Mouse (Mus musculus) layer of hippocampus, postnatal 10 days (tissue): ENCODE results near the gene Serpinf2. TPM values are rescaled to one million over a fixed set of nuclear protein-coding genes. Genes with fewer than 3 reads are reported as not detected.
"Not testable (repeated sequence)": the region's sequence is repeated elsewhere in the genome, so short reads cannot be mapped to it uniquely, and the experiment has no call there.

Experiments
- DNase-seq, 2 experiments: peaks; one replicate each; pipeline ENCODE4 v3.0.0; 2021; ENCODE audit warnings: low spot score in 2 of 2
- total RNA-seq, 2 experiments: library from RNA; stranded (reverse); gene quantifications; 2 replicates each; pipeline ENCODE4 v1.2.3; 2021

Serpinf2 gene
- total RNA-seq, 2 experiments from 2014 or later = 0.49 to 0.64 TPM

- DNase-seq = no peak
Observed at GRCm38 (mm10) chr11:75459751-75460102, 20.3 kb upstream of the Serpinf2 start.

- no peak for DNase-seq
Observed at GRCm38 (mm10) chr11:75459141-75459711, 19.8 kb upstream of the Serpinf2 start.

- peak in 1 of 2 experiments; percentile 48 for DNase-seq
Observed at GRCm38 (mm10) chr11:75458628-75459041, 19.2 kb upstream of the Serpinf2 start.

GRCm38 (mm10) chr11:75458169-75458568, 18.8 kb upstream of the Serpinf2 start:
- DNase-seq = peak in 1 of 2 experiments; percentile 44

- DNase-seq = no peak
Observed at GRCm38 (mm10) chr11:75456440-75456871, 17.1 kb upstream of the Serpinf2 start.

- DNase-seq = not testable (repeated sequence)
Observed at GRCm38 (mm10) chr11:75455971-75456370, 16.6 kb upstream of the Serpinf2 start.

GRCm38 (mm10) chr11:75455041-75455736, 15.8 kb upstream of the Serpinf2 start:
- no peak for DNase-seq

- peak; percentile 77 to 86 for DNase-seq
Observed at GRCm38 (mm10) chr11:75453991-75454930, 14.9 kb upstream of the Serpinf2 start, which contains the start of gene Wdr81. Wdr81 (minus strand) TSS chr11:75454717.

- DNase-seq = no peak
Observed at GRCm38 (mm10) chr11:75452812-75453557, 13.6 kb upstream of the Serpinf2 start.

GRCm38 (mm10) chr11:75452081-75452480, 12.7 kb upstream of the Serpinf2 start:
- DNase-seq = no peak

GRCm38 (mm10) chr11:75450936-75451335, 11.5 kb upstream of the Serpinf2 start:
- DNase-seq = no peak

- no peak for DNase-seq
Observed at GRCm38 (mm10) chr11:75450304-75450908, 11.0 kb upstream of the Serpinf2 start.

GRCm38 (mm10) chr11:75449695-75450094, 10.3 kb upstream of the Serpinf2 start:
- no peak for DNase-seq

GRCm38 (mm10) chr11:75448575-75448974, 9.2 kb upstream of the Serpinf2 start:
- DNase-seq = no peak

GRCm38 (mm10) chr11:75443711-75444110, 4.3 kb upstream of the Serpinf2 start:
- DNase-seq = no peak

- DNase-seq = peak; percentile 44 to 55
Observed at GRCm38 (mm10) chr11:75441601-75442000, 2.2 kb upstream of the Serpinf2 start.

- no peak for DNase-seq
Observed at GRCm38 (mm10) chr11:75441034-75441433, 1.6 kb upstream of the Serpinf2 start.

GRCm38 (mm10) chr11:75439951-75440350, 560 bp upstream of the Serpinf2 start:
- no peak for DNase-seq

- DNase-seq = no peak
Observed at GRCm38 (mm10) chr11:75438804-75439203, 587 bp downstream of the Serpinf2 start.

GRCm38 (mm10) chr11:75438194-75438593, 1.2 kb downstream of the Serpinf2 start:
- DNase-seq = no peak

- DNase-seq = no peak
Observed at GRCm38 (mm10) chr11:75434138-75434537, 5.3 kb downstream of the Serpinf2 start.
